Mouse (Mus musculus): ENCODE results near the gene Sirt3. TPM values are rescaled to one million over a fixed set of nuclear protein-coding genes. Genes with fewer than 3 reads are reported as not detected.

The Sirt3 gene
- polyA plus RNA-seq, 1 experiment from 2014 or later = 23.6 TPM

DNA sequence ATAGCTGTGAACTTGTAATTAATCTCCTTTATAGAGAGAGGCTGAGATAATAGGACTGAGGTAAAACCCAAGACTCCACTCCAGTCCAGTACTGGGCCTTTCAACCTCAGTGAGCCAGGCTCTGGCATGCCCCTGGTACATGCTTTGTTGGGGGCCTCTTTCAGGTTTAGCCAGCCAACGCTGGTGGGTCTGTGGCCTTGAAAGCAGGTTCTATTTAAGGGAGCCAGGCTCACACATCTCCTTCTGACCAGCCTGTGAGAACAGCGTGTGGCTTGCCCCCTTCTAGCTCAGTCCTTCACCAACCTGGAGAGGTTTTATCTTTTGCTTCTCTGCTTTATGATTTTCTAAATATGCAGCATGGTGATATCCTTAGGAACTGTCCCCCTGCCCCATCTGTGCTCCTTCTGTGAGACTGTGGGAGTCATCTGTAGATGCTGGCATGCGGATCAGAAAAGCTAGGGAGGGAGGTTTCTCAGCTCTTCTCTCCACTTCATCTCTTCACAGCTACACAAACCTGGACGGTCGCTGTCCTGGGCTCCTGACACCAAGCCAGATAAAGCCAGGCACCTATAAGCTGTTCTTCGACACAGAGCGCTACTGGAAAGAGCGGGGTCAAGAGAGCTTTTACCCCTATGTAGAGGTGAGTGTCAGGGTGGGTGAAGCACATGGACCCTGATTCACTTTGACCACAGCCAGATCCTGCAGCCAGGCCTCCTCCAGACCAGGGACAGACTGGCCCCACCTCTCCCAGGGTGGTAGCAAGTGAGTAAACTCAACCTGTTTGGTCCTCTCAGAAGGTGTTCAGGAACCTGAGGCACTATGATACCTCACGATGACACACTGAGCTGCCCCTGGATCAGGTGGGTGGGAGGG lies 45.6 kb downstream of the Sirt3 start:
- H3K4me1 ChIP-seq (ENCODE audit: control insufficient read depth, low read depth, low read length) = no peaks in the 10 kb centered on the region; the same call in 1 of the 2 replicates
- H3K4me2 ChIP-seq (ENCODE audit: low read depth, low read length) = no peak overlapping the region
- WGBS (ENCODE audit: insufficient replicate concordance) = 71% methylated on average over 9 of the region's 9 CpGs
- H3K9ac ChIP-seq (ENCODE audit: low read depth, low read length) = no peak overlapping the region
- ATAC-seq (ENCODE audit: low read depth) = no peak
- H3K9me3 ChIP-seq (replicated peaks; ENCODE audit: control insufficient read depth, low read length) = no peaks in the 10 kb centered on the region
- H3K4me3 ChIP-seq (ENCODE audit: low read depth, low read length) = no peak overlapping the region
- no peaks in the 10 kb centered on the region for H3K36me3 ChIP-seq (ENCODE audit: control insufficient read depth, insufficient read depth)
- no peak overlapping the region for H3K27ac ChIP-seq (ENCODE audit: low read length)
- H3K27me3 ChIP-seq (ENCODE audit: control insufficient read depth, insufficient read depth, low read depth, low read length) = no peaks in the 10 kb centered on the region

DNA sequence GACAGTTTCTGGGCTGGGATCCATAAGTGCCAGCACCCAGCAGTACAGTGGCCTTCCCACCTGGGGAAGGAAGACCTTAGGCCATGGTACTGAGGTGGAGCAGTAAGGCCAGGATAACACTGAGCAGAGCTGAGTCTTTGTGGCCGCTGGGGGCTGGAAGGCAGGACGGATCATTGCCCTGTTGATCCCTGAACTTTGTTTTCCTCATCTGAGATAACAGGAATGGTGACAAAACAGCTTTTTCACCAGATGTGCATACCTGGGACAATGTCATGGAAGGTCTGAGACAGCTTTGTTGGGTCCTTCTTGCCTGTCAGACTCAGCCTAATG lies 46.4 kb downstream of the Sirt3 start:
- peak overlapping the region; percentile 23; the same call in 1 of the 2 replicates for H3K4me2 ChIP-seq (ENCODE audit: low read depth, low read length)
- H3K27me3 ChIP-seq (ENCODE audit: control insufficient read depth, insufficient read depth, low read depth, low read length) = no peaks in the 10 kb centered on the region
- WGBS (ENCODE audit: insufficient replicate concordance) = 56% methylated on average over 2 of the region's 2 CpGs
- H3K9me3 ChIP-seq (replicated peaks; ENCODE audit: control insufficient read depth, low read length) = no peaks in the 10 kb centered on the region
- no peaks in the 10 kb centered on the region; the same call in 1 of the 2 replicates for H3K4me1 ChIP-seq (ENCODE audit: control insufficient read depth, low read depth, low read length)
- peak overlapping the region; percentile 2; the same call in 1 of the 2 replicates for H3K27ac ChIP-seq (ENCODE audit: low read length)
- H3K4me3 ChIP-seq (ENCODE audit: low read depth, low read length) = peak overlapping the region; percentile 15; the same call in 1 of the 2 replicates
- peak; percentile 51 for ATAC-seq (ENCODE audit: low read depth)
- H3K9ac ChIP-seq (ENCODE audit: low read depth, low read length) = peak overlapping the region; percentile 19; the same call in 1 of the 2 replicates
- no peaks in the 10 kb centered on the region for H3K36me3 ChIP-seq (ENCODE audit: control insufficient read depth, insufficient read depth)

DNA sequence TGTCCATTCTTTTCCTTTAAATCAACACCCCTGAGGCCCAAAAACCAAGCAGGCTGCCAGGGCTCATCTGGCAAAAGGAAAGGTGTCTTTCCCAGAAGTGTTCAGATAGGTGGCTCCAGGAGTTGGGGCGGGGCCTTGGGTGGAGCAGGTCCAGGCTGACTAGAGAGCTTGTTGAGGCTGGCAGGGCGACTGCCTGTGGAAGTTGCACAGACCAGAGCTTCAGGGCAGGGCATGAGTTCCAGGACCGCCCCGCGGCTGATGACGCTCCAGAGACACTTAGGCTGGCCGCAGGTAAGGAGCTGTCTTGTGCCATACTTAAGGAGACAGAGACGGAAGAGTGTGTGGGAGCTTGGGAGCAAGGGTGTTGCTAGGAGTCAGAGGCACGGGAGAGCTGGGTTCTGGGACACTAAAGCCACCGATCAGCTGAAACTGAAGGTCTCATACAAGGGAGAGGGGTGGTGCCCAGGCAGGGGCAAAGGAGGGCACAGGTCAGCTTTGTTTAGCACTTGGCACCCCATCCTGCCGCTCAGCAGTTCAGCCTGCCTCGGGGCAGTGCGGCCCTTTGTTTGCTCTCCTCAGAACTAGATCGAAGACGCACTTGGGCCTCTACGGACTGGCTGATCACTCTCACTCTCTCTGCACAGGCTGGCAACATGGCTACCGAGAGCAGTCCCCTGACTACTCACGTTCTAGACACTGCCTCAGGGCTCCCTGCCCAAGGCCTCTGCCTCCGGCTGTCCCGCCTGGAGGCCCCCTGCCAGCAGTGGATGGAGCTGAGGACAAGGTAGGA lies 46.9 kb downstream of the Sirt3 start, which contains the start of gene Urah:
Gene Urah, plus strand, starts transcription at position 51 of the 790 bp plus-strand sequence.
- no peaks in the 10 kb centered on the region for H3K36me3 ChIP-seq (ENCODE audit: control insufficient read depth, insufficient read depth)
- no peaks in the 10 kb centered on the region; the same call in 1 of the 2 replicates for H3K4me1 ChIP-seq (ENCODE audit: control insufficient read depth, low read depth, low read length)
- WGBS (ENCODE audit: insufficient replicate concordance) = 43% methylated on average over 20 of the region's 20 CpGs
- peak; percentile 62 for ATAC-seq (ENCODE audit: low read depth)
- no peaks in the 10 kb centered on the region for H3K9me3 ChIP-seq (replicated peaks; ENCODE audit: control insufficient read depth, low read length)
- peak within 1 kb of the TSS; percentile 23; the same call in 1 of the 2 replicates for H3K4me2 ChIP-seq (ENCODE audit: low read depth, low read length)
- H3K27ac ChIP-seq (ENCODE audit: low read length) = peak within 1 kb of the TSS; percentile 2; the same call in 1 of the 2 replicates
- no peaks in the 10 kb centered on the region for H3K27me3 ChIP-seq (ENCODE audit: control insufficient read depth, insufficient read depth, low read depth, low read length)
- peak within 1 kb of the TSS; percentile 19; the same call in 1 of the 2 replicates for H3K9ac ChIP-seq (ENCODE audit: low read depth, low read length)
- peak within 1 kb of the TSS; percentile 15 for H3K4me3 ChIP-seq (ENCODE audit: low read depth, low read length)

DNA sequence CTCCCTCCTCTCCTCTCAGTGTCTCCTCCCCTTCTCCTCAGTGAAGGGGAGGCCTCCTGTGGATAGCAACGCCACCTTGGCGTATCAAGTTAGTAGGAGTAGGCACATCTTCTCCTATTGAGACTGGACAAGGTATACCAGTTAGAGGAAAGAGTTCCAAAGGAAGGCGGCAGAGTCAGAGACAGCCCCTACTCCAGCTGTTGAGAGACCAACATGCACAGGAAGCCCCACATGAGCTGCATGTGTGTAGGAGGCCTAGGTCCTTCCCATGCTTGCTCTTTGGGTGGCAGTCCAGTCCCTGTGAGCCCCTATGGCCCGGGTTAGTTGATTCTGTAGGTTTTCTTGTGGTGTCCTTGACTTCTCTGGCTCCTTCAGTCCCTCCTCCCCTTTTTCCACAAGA lies 48.8 kb downstream of the Sirt3 start:
- H3K9me3 ChIP-seq (replicated peaks; ENCODE audit: control insufficient read depth, low read length) = no peaks in the 10 kb centered on the region
- WGBS (ENCODE audit: insufficient replicate concordance) = 61% methylated on average over 4 of the region's 4 CpGs
- H3K4me3 ChIP-seq (ENCODE audit: low read depth, low read length) = no peak overlapping the region
- H3K27ac ChIP-seq (ENCODE audit: low read length) = no peak overlapping the region
- ATAC-seq (ENCODE audit: low read depth) = no peak
- H3K9ac ChIP-seq (ENCODE audit: low read depth, low read length) = no peak overlapping the region
- no peak overlapping the region for H3K4me2 ChIP-seq (ENCODE audit: low read depth, low read length)
- H3K36me3 ChIP-seq (ENCODE audit: control insufficient read depth, insufficient read depth) = no peaks in the 10 kb centered on the region
- no peaks in the 10 kb centered on the region for H3K27me3 ChIP-seq (ENCODE audit: control insufficient read depth, insufficient read depth, low read depth, low read length)
- no peaks in the 10 kb centered on the region; the same call in 1 of the 2 replicates for H3K4me1 ChIP-seq (ENCODE audit: control insufficient read depth, low read depth, low read length)

DNA sequence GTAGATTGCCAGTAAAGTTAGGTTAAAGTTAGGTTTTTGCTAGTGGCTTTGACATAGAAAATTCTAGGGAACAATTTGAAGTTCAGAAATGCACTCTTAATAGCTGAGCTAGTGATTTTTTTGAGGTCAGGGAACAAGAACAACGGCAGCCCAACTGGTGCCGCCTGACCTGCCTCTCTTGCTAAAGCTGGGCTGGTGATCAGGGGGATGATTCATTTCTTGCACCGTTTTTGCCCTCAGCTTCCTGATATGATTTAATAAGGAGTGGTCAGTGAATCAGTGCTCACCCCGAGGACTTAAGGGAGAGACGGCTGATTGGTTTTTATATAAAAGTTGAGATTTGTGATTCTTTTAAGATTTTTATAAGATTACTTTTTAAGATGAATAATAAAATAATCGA lies 50.7 kb downstream of the Sirt3 start:
- Histone ChIP-seq H3K4me3 (ENCODE audit: low read depth, low read length) (no peak overlapping the region), H3K27me3 (ENCODE audit: control insufficient read depth, insufficient read depth, low read depth, low read length) (no peaks in the 10 kb centered on the region), H3K9me3 (replicated peaks; ENCODE audit: control insufficient read depth, low read length) (no peaks in the 10 kb centered on the region), H3K4me2 (ENCODE audit: low read depth, low read length) (no peak overlapping the region), H3K27ac (ENCODE audit: low read length) (no peak overlapping the region), H3K4me1 (ENCODE audit: control insufficient read depth, low read depth, low read length) (no peaks in the 10 kb centered on the region; the same call in 1 of the 2 replicates), H3K9ac (ENCODE audit: low read depth, low read length) (no peak overlapping the region), H3K36me3 (ENCODE audit: control insufficient read depth, insufficient read depth) (no peaks in the 10 kb centered on the region)
- 48% methylated on average over 6 of the region's 6 CpGs for WGBS (ENCODE audit: insufficient replicate concordance)
- no peak for ATAC-seq (ENCODE audit: low read depth)

DNA sequence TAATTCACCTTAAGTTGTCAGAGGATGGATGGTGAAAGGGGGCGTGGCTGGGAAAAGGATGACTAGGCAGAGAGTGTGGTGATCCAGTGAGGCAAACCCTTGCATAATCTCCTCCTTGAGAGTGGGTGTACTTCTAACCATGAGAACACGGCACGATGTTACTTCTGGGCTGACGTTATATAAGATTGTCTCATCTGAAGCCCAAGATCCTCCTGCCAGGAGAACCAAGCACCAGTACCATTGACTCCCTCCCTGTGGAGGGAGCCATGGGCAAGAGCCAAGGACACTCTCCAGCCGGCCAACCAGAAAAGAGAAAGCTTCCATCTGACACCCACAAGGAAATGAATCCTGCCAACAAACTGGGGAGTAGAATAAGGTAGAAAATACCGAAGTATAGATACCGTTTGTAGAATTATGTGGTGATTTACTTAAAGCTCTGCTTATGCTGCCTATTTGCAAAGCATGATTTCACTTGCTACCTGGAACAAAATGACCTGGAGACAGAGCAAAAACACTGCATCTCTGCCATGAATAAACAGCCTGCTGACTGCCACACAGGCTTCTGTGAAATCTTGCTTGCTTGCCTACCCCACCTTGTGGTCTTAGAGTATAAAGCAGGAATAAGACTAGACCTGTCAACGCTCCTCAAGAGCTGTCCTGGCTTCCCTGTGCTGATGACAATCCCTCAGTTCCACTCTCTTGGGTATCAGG lies 53.8 kb downstream of the Sirt3 start:
- H3K4me3 ChIP-seq (ENCODE audit: low read depth, low read length) = no peak overlapping the region
- 0 out of 2 replicates have a peak overlapping the region, but pooled peaks have one; percentile 12 for H3K4me2 ChIP-seq (ENCODE audit: low read depth, low read length)
- no peak overlapping the region for H3K9ac ChIP-seq (ENCODE audit: low read depth, low read length)
- no peak overlapping the region for H3K27ac ChIP-seq (ENCODE audit: low read length)
- ATAC-seq (ENCODE audit: low read depth) = peak; percentile 48; the same call in 1 of the 2 replicates
- no peaks in the 10 kb centered on the region for H3K9me3 ChIP-seq (replicated peaks; ENCODE audit: control insufficient read depth, low read length)
- H3K27me3 ChIP-seq (ENCODE audit: control insufficient read depth, insufficient read depth, low read depth, low read length) = no peaks in the 10 kb centered on the region
- H3K4me1 ChIP-seq (ENCODE audit: control insufficient read depth, low read depth, low read length) = no peaks in the 10 kb centered on the region
- WGBS (ENCODE audit: insufficient replicate concordance) = 25% methylated on average over 8 of the region's 8 CpGs
- H3K36me3 ChIP-seq (ENCODE audit: control insufficient read depth, insufficient read depth) = no peaks in the 10 kb centered on the region

DNA sequence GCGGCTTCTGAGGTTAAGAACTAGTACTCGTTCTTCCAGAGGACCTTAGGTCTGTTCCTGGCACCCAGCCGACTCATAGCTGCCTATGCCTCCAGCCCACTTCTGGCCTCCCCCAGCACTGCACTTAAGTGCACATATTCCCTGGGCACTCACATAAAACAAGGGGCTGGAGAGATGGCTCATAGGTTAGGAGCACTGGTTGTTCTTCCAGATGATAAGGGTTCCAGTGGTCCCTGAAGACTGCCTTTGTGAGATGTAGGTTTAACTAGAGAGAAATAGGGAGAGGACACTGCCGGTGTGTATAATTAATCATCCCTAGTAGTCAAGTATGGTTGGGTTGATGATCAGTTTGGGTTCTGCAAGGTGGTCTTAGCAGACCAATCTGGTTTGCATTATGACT lies 59.4 kb downstream of the Sirt3 start:
- H3K36me3 ChIP-seq (ENCODE audit: control insufficient read depth, insufficient read depth) = no peaks in the 10 kb centered on the region
- no peaks in the 10 kb centered on the region for H3K9me3 ChIP-seq (replicated peaks; ENCODE audit: control insufficient read depth, low read length)
- 68% methylated on average over 4 of the region's 4 CpGs for WGBS (ENCODE audit: insufficient replicate concordance)
- H3K27ac ChIP-seq (ENCODE audit: low read length) = no peak overlapping the region
- no peak for ATAC-seq (ENCODE audit: low read depth)
- no peaks in the 10 kb centered on the region; the same call in 1 of the 2 replicates for H3K4me1 ChIP-seq (ENCODE audit: control insufficient read depth, low read depth, low read length)
- no peak overlapping the region for H3K4me2 ChIP-seq (ENCODE audit: low read depth, low read length)
- no peak overlapping the region for H3K4me3 ChIP-seq (ENCODE audit: low read depth, low read length)
- H3K27me3 ChIP-seq (ENCODE audit: control insufficient read depth, insufficient read depth, low read depth, low read length) = no peaks in the 10 kb centered on the region
- H3K9ac ChIP-seq (ENCODE audit: low read depth, low read length) = no peak overlapping the region

DNA sequence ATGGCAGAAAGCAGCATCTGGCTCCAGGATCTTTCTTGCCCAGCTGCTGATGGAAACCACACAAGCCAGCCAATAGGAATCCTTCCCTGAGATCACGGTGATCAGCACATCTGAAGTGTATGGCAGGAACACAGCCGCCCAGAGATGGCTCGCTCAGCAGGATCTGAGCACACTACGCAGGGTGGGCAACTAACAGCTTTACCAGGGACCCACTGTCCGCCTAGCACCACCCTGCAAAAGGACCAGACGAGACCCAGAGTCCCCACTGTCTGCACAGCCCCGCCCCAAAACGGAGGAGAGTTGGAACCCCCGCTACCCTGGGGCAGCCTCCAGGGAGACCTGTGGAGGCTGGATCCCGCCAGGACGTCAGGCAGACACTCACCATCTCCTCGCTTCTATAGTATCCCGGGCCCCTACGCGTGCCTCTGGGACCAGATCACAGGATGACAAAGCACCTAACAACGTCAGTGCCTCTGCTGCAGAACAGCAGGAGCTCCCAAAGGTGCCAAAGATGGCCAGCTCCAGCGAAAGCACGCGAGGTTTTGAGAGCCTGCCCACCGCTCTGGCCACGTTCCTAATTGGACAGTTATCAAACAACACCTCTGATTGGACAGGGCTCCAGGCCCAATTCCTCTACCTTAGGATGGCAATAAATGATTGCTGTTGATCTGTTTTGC lies 60.3 kb downstream of the Sirt3 start, which contains the start of gene Zfp941:
Gene Zfp941, minus strand, starts transcription at position 526 of the 677 bp plus-strand sequence.
- Histone ChIP-seq H3K4me3 (ENCODE audit: low read depth, low read length) (peak within 1 kb of the TSS; percentile 48), H3K9me3 (replicated peaks; ENCODE audit: control insufficient read depth, low read length) (no peaks in the 10 kb centered on the region), H3K9ac (ENCODE audit: low read depth, low read length) (peak within 1 kb of the TSS; percentile 39; the same call in 1 of the 2 replicates), H3K4me2 (ENCODE audit: low read depth, low read length) (peak within 1 kb of the TSS; percentile 64), H3K27me3 (ENCODE audit: control insufficient read depth, insufficient read depth, low read depth, low read length) (no peaks in the 10 kb centered on the region), H3K4me1 (ENCODE audit: control insufficient read depth, low read depth, low read length) (no peaks in the 10 kb centered on the region; the same call in 1 of the 2 replicates), H3K36me3 (ENCODE audit: control insufficient read depth, insufficient read depth) (no peaks in the 10 kb centered on the region), H3K27ac (ENCODE audit: low read length) (no peak within 1 kb of the TSS)
- 3% methylated on average over 21 of the region's 21 CpGs for WGBS (ENCODE audit: insufficient replicate concordance)
- ATAC-seq (ENCODE audit: low read depth) = peak; percentile 35; the same call in 1 of the 2 replicates
